Mouse (Mus musculus) C2C12 (cell line): ENCODE results near the gene Zfp523. TPM values are rescaled to one million over a fixed set of nuclear protein-coding genes. Genes with fewer than 3 reads are reported as not detected.

Experiments used
- H3K27me3 ChIP-seq: one replicate; pipeline ENCODE4 v1.6.1; 2011; ENCODE audit not compliant: control insufficient read depth, insufficient read depth, insufficient read length
- H3K36me3 ChIP-seq: one replicate; pipeline ENCODE4 v1.6.1; 2011; ENCODE audit not compliant: control insufficient read depth, insufficient read depth
- H3K4me3 ChIP-seq: one replicate; pipeline ENCODE4 v1.5.1; 2011; ENCODE audit warnings: mild to moderate bottlenecking, control low read depth; ENCODE audit not compliant: poor library complexity, insufficient read depth, severe bottlenecking
- H3K79me2 ChIP-seq: one replicate; pipeline ENCODE4 v1.6.1; 2011; ENCODE audit not compliant: control insufficient read depth, insufficient read depth
- H3K79me3 ChIP-seq: one replicate; pipeline ENCODE4 v1.6.1; 2011; ENCODE audit warnings: low read depth, control low read depth
- H3ac ChIP-seq: one replicate; pipeline ENCODE3; 2011; ENCODE audit warnings: low read depth; ENCODE audit not compliant: control insufficient read depth, insufficient read length
- CEBPB ChIP-seq: IDR thresholded peaks from one replicate; pipeline ENCODE4 v1.6.1; 2011; ENCODE audit warnings: low read depth, mild to moderate bottlenecking, control low read depth, moderate library complexity
- CTCF ChIP-seq: IDR thresholded peaks from one replicate; pipeline ENCODE4 v1.5.1; 2011; ENCODE audit not compliant: control insufficient read depth, insufficient read depth, insufficient read length
- FOSL1 ChIP-seq: IDR thresholded peaks from one replicate; pipeline ENCODE4 v1.8.0; 2011; ENCODE audit warnings: mild to moderate bottlenecking, low read length; ENCODE audit not compliant: poor library complexity, insufficient read depth, severe bottlenecking
- MAX ChIP-seq: IDR thresholded peaks from one replicate; pipeline ENCODE4 v1.6.1; 2011; ENCODE audit warnings: mild to moderate bottlenecking, control low read depth
- MYOD1 ChIP-seq: IDR thresholded peaks from one replicate; pipeline ENCODE4 v1.6.1; 2011; ENCODE audit warnings: low read depth; ENCODE audit not compliant: control insufficient read depth, insufficient read length
- MYOG ChIP-seq: IDR thresholded peaks from one replicate; pipeline ENCODE4 v1.6.1; 2011; ENCODE audit not compliant: control insufficient read depth, insufficient read length; ENCODE audit errors: extremely low read depth
- USF1 ChIP-seq: IDR thresholded peaks from one replicate; pipeline ENCODE4 v1.6.1; 2011; ENCODE audit warnings: low read depth, mild to moderate bottlenecking, control low read depth, moderate library complexity
- polyA plus RNA-seq: library from polyadenylated mRNA; unstranded; fragments of >200 nt; fragmentation: generic; extraction: Trizol; gene quantifications from one replicate; pipeline ENCODE4 v1.2.1, GENCODE M21; 2012; ENCODE audit warnings: missing spikeins

Gene Zfp523
- polyA plus RNA-seq, 1 experiment, result 21.0 TPM

DNA sequence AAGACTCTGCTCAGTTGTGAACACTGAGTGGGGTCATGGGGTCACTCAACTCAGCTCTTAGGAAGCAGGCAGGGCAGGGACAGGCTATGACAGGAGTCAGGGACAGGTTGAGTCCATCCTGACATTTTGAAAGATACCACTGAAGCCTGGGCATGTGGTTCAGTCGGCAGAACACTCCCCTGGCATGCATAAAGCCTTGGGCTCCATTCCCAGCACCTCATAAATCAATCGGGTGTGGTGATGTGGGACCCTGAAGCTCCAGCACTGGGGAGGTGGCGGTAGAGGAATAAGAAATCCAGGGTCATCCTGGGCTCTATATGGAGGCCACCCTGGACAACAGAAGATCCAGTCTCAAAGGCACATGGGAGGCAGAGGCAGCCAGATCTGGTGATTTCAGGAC lies 41.4 kb upstream of the Zfp523 start:
- Histone ChIP-seq H3K79me3 (no peaks in the 10 kb centered on the region), H3K27me3 (peaks cover 64% of the 10 kb centered on the region), H3K4me3 (no peak overlapping the region), H3ac (no peak overlapping the region), H3K79me2 (no peaks in the 10 kb centered on the region), H3K36me3 (no peaks in the 10 kb centered on the region)
- TF ChIP-seq FOSL1 (no peak), CTCF (no peak), MYOD1 (no peak), MAX (no peak), MYOG (no peak), CEBPB (no peak), USF1 (no peak)

DNA sequence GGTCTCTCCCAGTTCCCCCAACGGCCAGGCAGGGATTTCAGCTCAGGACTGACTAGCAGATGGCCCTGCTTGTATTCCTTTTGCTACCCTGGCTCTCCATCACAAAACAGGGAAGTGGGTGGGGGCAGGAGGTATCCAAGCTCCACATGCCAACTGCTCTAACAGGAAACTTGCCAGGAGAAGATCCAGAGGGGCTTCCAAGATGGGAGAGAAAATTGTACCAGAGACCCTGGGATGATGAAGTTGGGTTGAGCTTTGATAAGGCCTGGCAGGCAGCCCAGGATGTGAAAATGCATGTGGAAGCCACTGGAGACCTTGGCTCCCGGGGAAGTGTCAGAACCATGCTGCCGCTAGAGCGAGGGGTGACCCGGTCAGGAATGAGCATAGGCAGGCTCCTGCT lies 40.7 kb upstream of the Zfp523 start:
- no peak for TF ChIP-seq MYOD1
- Histone ChIP-seq H3K79me2 (no peaks in the 10 kb centered on the region), H3K4me3 (no peak overlapping the region), H3K27me3 (peaks cover 65% of the 10 kb centered on the region), H3ac (no peak overlapping the region), H3K79me3 (no peaks in the 10 kb centered on the region), H3K36me3 (no peaks in the 10 kb centered on the region)

DNA sequence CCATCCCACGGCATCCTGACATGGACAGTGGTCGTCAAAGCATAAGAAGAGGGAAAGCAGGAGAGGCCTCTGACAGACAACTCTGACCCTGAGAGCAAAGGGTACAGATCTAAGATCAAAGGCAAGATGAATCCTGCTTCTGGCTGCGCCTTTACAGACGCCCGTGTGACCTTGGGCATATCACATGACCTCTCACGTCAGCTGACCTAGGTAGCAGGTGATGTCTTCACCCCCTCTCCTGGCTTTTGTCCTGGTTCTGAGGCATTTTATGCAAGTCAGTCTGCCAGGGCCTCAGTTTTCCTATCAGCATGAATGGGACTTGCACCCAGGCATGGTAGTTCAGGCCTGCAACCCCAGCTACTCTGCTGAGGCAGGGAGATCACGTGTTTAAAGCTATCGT lies 38.9 kb upstream of the Zfp523 start:
- Histone ChIP-seq H3K79me3 (no peaks in the 10 kb centered on the region), H3ac (no peak overlapping the region), H3K36me3 (no peaks in the 10 kb centered on the region), H3K4me3 (no peak overlapping the region), H3K79me2 (no peaks in the 10 kb centered on the region), H3K27me3 (peaks cover 73% of the 10 kb centered on the region)
- TF ChIP-seq MAX (no peak), MYOD1 (no peak), MYOG (no peak), FOSL1 (no peak), USF1 (no peak), CEBPB (no peak), CTCF (no peak)

DNA sequence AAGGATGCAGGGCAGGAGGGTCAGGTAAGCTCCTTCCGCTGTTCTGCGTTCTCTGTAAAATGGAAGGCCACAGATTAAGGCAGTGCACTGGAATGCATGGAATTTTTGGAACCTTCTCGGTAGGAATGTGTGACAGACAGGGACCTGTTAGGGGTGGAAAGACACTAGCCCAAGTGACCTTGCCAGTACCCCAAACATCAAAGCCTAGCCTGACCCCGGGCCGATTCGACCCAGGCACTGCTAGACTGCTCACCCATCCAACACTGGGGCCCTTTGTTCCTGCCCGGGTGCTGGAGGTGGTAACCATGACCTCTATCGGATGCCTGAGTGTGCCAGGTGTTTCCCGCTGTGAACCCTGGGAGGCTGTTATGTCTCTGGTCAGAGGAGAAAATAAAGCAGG lies 38.2 kb upstream of the Zfp523 start:
- H3K36me3 ChIP-seq, result no peaks in the 10 kb centered on the region
- no peaks in the 10 kb centered on the region for H3K79me2 ChIP-seq
- H3K79me3 ChIP-seq, result no peaks in the 10 kb centered on the region
- H3K4me3 ChIP-seq, result no peak overlapping the region
- no peak for TF ChIP-seq MYOD1
- no peak for TF ChIP-seq CEBPB
- no peak for TF ChIP-seq CTCF
- TF ChIP-seq USF1, result no peak
- no peak for TF ChIP-seq FOSL1
- no peak for TF ChIP-seq MAX
- no peak for TF ChIP-seq MYOG
- no peak overlapping the region for H3ac ChIP-seq
- H3K27me3 ChIP-seq, result peaks cover 80% of the 10 kb centered on the region

DNA sequence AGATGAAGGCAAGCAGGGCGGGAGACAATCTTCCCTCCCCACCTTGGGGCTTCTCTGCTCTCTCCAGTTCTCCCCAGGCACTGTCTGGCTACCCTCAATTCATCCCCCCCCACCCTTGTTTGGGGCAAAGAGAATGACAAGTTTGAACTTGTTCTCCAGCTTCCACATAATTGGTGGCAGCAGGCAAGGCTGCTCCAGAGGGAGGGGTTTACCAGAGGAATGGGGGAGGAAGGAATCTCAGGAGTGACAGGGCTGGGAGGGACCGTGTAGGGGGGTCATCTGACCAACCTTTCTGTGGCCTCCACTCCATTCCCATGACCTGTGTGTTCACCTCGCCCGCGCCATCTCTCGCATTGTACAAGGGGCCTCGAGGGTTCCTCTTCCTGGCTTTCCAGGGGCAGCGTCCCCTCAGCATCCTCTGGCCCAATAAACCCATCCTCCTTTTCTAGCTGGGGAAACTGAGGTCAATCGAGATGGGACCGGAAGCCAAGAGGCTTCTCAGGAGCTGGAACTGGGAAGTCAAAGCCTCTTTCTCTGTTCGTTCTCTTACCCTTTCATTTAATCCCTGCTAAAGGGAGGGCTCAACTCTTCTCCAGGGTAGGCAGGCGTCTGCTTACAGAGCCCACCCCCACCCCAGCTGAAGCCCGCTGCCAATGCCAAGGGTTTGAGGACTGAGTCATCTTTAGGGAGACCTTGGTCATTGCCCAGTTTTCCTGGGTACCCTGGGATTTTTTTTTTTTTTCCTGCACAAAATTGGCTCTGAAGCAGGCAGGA lies 36.3 kb upstream of the Zfp523 start:
- no peak overlapping the region for H3K4me3 ChIP-seq
- no peaks in the 10 kb centered on the region for H3K36me3 ChIP-seq
- peaks cover 80% of the 10 kb centered on the region for H3K27me3 ChIP-seq
- TF ChIP-seq USF1 (no peak), FOSL1 (no peak), MYOG (no peak), CEBPB (no peak), MYOD1 (no peak), CTCF (no peak), MAX (no peak)
- H3K79me3 ChIP-seq, result no peaks in the 10 kb centered on the region
- no peak overlapping the region for H3ac ChIP-seq
- no peaks in the 10 kb centered on the region for H3K79me2 ChIP-seq

DNA sequence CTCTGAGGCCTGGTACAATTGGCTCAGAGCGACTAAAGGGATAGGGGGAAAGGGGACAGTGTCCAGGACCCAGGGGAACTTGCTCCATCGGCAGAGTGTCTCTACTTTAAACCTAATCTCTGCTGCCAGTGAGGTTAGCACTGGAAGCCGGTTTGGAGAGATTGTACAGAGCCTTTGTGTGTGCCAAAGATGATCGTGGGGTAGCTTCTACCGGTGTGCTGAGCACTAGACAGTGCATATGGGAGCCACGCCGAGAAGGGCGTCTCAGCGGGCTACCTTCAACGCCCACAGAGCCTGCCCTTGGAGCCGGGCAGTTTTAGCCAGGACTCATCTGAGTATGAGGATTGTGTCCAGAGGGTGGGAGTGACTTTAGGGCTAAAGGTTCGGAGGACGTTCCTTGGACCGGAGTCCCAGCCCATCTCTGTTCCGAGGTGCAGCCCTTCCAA lies 35.7 kb upstream of the Zfp523 start:
- H3K79me2 ChIP-seq, result no peaks in the 10 kb centered on the region
- TF ChIP-seq CEBPB, result no peak
- no peak for TF ChIP-seq USF1
- no peak for TF ChIP-seq MYOG
- TF ChIP-seq FOSL1, result no peak
- TF ChIP-seq MYOD1, result no peak
- TF ChIP-seq MAX, result no peak
- TF ChIP-seq CTCF, result no peak
- peaks cover 85% of the 10 kb centered on the region for H3K27me3 ChIP-seq
- H3ac ChIP-seq, result no peak overlapping the region
- no peak overlapping the region for H3K4me3 ChIP-seq
- H3K36me3 ChIP-seq, result no peaks in the 10 kb centered on the region
- no peaks in the 10 kb centered on the region for H3K79me3 ChIP-seq
